Mouse (Mus musculus) liver (tissue): ENCODE measurements at regions not wholly inside any gene's neighbourhood (a gene's known extent, or its start where the extent isn't known, plus 50 kb on each side); places are given as distances from the start of the nearest gene placed in this dataset.
"Not testable (repeated sequence)": the region's sequence is repeated elsewhere in the genome, so short reads cannot be mapped to it uniquely, and the experiment has no call there.

Experiments used
- DNase-seq: peaks from one replicate; pipeline ENCODE4 v3.0.0-alpha.2; 2020; ENCODE audit warnings: mixed read lengths

DNA sequence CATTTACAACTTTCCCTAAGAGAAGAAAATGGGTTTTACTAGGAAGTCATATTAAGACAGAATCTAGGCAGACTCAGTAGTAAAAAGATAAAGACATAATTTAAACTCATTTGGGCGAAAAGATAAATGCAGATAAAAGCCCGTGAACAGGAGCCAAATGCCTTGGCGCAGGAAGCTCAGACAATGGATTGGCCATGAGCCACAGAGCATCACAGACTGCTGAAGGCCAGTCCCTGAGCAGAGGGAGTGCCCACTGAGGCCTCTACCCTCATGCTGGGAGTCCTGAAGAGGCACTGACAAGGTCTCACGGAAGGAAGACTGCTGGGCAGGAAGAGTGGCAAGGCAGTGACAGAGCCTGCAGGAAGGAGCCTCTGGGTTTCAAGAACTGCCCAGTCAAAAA lies 136.0 kb upstream of the Ttc29 start:
- DNase-seq, result peak; percentile 12

DNA sequence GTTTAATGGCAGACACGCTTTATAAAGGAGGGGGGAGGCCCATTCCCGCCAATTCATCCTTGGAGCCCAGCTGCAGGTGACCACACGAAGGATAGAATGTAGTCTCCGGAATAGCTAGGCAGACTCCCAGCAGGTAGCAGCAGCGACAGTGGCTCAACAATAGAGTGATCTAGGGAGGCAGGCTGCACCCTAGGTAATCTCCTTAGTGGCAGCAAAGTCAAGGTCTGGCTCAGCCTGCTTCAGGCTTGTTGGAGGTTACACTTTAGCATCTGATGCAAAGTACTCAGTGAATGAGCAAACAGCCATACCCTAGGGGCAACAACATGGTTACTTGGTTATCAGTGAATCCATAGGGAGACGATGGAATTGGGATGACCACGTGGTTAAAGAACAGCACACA lies 131.7 kb upstream of the Ttc29 start:
- not testable (repeated sequence) for DNase-seq

DNA sequence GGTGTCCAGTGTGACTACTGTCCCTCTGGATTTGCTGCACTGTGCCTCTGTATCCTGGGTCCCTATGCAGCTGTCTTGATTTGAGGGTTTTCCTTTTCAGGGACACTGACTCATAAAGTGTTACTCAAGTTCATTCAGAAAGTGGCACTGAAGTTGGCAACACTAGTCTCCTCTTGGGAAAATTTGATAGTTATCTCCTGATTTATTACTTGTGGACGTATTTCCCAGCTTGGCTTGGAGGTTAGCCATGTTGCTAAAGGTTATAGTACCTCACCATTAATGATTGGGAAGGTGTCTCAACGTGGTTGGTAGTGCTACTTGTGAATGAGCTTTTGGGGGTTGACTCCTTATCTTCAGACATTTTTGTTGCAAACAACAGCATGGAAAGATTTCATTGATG lies 130.1 kb upstream of the Ttc29 start:
- DNase-seq, result no peak

DNA sequence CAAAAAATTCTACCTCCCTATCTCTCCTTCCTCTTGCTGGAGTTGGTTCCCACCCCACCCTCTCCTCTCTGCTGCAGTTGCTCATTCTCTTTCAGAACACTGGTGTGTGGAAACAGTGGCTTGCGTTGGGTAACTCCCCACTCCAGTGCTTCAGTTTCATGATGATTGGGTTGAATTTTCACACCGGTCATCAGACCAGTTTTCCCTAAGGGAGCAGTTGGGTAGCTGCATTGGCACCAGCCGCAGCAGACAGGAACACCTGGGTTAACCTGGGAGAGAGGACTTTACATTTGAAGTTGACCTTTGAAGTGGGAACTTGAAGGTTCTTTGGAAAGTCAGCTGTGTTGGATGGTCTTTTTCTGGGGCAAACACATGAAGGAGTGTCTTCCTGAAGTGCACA lies 126.7 kb upstream of the Ttc29 start:
- DNase-seq, result no peak

DNA sequence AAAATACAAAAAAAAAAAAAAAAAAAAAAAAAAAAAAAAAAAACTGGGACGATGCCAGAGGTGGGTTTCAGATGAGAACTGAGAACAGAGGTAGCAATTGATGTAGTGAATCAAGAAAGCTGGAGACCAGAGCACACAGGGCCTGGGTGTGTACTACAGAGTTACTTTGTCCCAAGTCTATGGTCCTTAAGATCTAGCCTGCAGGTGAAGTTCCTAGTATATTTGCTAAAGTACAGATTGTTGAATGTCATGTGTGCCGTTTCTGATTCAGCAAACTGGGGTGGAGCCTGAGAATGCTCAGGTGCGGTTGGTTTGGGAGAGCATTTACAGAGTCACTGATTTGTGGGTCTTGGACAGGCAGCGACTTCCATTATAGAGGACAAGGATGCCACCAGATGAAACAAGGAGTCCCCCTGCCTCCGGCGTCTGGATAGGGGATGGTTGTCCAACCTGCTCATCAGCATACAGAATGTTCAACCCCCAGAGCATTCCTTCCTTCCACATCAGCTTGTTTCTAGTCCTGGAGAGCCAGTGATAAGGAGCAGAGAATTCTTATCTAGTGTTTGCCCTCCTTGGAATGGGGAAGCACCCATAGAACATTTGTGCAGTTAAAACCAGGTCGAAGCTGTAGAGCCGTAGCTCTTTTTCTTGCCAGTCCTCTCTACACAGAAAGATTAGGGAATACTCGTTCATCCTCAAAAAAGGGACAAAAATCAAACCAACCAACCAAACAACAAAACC lies 122.5 kb upstream of the Ttc29 start:
- DNase-seq, result no peak

DNA sequence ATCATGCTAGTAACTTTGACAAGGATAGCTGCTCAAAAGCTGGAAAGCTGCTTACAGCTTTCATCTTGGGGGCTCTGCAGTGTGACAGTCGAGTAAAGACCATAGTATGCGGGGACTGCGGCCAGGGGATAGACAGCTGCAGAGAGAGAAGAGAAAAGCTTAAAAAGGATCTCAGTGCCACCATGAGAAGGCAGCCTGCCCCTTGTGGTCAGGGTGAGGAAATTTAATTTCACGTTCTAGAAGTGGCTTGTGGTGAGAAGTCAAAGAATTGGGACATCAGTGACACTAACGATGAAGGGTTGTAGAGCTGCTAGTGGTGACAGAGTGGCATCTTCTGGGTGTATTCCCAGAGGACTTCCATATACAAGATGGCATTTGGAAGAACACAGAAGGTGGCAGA lies 116.7 kb upstream of the Ttc29 start:
- DNase-seq, result no peak

DNA sequence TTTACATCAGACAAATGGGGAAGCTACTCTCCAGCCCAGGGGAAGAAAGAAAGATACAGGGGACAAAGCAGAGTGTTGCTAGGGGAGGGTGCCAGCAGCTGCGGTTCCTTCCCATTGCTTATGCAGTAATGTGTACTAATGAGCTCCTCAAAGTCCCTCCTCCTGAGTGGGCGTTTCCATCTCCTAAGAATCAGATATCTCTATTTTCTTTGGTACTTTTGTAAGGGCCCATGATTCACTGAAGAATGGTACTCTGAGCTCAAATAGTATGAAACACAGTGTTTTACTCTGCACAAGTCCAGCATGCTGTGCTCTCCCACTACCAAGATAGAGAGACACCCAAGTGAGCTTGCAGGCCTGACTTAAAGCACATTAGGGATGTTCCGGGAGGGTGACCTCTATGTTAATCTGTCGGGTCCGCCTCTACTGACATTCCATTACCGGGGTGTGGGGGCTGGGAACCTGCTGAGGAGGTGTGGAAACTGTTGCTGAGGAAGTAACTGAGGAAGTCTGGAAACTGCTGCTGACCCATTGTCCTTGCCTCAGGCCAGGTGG lies 114.8 kb upstream of the Ttc29 start:
- DNase-seq, result no peak

DNA sequence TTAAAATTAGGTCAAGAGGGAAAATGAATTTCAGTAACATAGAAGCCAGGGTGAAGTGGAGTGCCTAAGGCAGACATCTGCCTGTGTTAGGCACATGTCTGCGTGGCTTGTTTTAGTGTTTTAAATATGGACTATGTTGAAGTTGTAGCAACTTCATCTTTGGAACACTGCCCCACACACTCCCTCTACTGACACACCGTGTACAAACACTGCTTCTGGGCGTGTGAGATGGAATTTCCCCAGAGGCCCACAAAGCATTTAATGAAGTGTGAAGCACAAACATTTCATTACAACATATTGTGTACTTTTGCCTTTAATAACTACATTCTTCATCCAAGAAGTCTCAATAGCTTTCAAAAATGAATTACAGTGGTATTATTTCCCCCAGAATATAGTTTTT lies 114.0 kb upstream of the Ttc29 start:
- no peak for DNase-seq

DNA sequence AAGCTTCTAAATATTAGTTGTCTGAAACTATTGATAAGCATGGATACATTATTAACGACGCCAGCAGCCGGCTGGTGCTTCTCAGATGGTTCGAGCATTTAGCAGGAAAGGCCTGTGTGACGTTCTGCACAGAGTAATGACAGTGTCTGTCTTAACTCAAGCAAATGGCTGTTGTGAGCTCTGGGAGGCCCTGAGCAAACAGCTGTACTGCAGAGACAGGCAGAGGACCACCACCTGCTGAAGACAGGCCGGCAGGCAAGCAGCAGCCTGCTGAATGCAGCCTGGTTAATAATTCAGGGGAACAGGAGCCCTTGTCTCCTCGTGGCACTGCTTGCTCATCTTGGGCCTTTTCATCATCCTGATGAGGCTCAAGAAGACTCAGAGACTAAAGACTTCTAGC lies 105.8 kb upstream of the Ttc29 start:
- no peak for DNase-seq

DNA sequence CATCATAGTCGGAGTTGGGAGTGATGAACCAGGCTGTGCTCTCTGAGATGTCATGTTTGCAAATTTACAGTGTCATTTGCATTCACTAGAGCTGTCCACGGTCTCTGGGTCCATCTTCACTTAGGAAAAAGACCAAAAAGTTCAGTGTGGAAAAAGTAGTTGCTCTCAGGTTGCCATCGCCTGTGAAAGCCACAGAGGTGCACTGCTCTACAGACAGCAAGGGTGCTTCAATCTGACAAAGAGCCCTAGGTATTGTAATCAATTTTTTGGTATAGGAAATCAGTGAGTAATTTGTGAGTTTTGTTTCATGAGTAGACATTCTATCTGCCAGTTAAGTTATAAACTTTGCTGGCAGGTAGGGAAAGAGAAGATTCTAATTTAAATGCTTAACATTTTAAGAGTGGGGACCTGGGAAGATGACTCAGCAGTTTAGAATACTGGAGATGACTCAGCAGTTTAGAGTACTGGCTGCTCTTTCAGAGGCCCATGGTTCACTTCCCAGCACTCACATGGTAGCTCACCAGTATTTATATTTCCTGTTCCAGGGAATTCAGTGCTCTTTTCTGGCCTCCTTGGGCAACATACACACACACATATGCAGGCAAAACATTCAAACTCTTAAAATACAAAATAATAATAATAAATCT lies 103.0 kb upstream of the Ttc29 start:
- DNase-seq, result peak; percentile 10

DNA sequence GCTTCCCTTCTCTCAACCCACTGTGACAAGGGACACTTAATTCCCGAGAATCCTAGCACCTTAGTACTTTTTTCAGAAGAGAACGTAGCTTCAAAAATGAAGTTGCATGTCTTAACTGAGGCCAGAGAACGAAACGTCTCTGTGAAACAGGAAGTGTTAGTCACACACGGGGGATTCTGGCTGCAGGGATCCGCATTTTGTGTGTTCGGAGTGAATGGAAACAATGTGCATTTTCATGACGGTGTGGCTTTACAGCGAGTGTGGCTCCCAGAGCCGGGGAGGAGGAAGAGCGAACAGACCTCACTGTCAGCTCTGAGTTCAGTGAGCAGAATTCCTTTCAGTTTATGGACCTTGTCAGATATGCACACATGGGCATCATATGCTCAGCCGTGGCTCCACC lies 100.0 kb upstream of the Ttc29 start:
- DNase-seq, result no peak

DNA sequence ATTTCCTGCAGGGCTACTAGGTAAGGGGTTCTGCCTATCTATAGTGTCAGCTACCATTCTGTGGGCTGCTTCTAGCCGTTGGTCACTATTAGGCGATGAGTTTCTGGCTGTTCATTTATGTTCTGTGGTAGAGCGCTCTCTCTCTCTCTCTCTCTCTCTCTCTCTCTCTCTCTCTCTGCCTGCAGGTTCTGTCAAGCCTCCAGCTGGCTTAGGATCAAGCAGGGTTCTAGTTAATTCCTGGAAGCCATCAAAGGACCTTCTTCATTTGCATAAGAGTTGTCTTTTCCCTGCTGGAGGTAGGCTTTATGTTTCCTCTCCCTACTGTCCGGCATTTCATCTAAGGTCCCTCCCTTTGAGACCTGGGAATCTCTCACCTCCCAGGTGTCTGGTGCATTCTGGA lies 98.6 kb upstream of the Ttc29 start:
- DNase-seq, result no peak

DNA sequence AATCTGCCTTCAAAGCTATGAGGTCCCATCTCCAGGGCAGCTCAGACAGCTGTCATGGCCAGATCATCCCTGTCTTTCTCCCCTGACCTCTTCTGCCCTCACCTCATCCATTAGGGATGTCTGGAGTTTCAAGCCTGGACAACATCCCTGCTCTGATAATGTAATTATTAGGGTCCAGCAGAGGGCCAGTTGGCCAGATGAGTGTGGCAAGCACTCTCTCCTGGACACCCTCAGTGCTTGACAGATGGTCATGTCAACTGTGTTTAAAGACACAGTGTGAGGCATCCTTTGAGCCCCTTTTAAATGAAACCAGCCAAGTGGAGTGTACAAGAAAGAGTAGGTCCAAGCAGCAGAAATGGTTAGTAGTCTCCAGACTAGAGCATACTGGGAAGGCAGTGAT lies 95.9 kb upstream of the Ttc29 start:
- no peak for DNase-seq

DNA sequence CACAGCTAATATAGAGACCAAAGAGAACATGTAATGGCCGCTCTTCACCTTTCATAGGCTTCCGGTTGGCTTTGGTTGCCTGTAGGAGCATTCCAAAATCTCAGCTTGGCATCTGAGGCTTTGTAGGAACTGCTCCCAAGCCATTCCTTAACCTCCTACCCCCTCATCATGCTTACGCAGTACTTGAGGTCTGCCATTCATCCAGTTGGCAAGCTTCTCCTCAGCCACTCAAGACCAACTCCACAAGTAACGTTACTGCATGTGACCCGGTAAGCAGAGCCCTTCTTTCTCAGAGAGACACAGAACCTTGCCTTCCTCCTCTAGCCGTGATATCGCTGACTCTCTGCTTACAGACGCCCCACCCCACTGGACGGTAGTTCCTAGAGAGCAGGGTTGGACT lies 94.6 kb upstream of the Ttc29 start:
- DNase-seq, result no peak

DNA sequence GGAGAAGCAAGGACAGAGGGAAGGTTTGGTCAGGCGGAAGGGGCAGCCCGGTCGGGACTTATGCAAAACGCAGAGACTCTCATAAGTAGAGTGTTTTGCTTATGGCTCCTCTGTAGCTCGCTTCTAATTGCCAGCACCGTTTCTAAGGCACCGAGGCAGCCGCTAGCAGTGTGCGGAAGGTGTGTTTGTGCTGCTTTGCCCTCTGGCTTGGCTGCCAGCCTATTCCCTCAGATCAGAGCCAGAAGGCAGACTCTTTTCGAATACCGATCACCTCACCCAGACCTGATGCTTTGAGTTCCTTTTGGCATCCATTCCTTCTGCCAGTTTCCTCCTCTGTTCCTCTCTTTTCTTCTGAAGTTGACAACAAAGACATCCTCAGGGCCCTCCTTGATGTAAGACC lies 93.4 kb upstream of the Ttc29 start:
- no peak for DNase-seq

DNA sequence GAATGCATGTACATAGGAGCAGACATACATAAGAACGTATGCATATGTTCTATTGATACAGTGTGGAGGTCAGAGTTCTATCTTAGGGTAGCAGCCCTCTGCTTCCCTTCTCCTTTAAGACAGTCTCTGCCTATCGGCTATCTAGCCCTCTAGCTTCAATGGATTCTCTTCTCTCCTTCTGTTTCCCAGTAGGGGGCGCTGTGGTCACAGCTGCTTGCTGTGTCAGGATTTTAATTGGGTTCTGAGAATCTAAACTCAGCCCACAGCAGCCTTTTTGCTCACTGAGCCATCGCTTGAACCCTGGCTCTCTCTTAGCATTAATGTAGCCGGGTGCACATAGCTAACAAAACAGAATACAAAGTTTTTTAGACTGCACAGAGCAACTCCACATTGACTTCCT lies 88.8 kb upstream of the Ttc29 start:
- peak; percentile 28 for DNase-seq

DNA sequence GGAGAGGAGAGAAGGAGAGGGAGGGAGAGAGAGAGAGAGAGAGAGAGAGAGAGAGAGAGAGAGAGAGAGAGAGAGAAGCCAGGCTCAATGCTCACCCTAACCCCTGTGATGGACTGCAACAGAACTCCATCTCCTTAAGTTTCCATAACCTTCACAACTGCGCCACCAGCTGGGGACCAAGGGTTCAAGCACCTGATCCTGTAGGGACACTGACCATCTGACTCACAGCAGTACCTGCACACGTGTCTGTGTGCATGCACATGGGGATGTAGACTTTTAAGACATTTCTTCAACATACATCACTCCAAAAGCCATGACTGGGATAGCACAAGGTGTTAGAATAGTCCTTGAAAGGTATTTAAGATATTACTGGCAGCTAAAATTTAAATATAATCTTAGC lies 85.2 kb upstream of the Ttc29 start:
- peak; percentile 41 for DNase-seq

DNA sequence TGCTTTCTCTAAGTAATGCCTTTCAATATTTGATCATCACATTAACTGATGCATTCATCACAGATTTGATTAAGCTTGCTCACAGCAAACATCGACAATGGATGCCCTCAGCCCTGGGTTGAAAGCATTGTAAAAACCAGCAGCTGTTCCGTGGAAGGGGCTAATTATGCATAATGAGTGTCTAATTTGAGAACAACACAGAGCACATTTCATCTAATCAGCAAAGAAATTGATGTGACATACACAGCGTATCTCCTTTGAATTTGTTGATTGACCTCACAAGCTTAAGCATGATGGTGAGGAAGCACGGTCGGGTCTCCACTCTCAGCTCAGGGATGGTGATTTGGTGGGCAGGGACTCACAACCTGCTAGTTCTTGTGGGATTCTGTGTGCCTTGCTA lies 84.0 kb upstream of the Ttc29 start:
- DNase-seq, result no peak

DNA sequence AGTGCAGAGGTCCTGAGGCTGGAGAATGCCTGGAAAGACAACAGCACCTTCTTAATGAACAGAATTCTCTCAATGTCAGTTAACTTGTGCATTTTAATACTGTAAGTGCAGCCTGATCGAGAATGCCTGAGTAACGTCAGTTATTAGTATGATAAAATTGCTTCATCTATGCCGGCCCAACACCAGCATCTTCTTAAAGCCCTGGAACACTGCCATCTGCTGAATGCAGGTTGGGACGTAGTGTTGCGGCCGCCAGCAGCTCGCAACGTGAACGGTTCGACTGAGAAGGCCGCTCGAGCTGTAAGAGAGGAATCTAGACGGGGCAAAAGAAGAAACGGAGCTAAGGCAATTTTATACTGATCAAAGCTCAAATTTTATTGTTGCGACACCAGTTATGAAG lies 73.6 kb upstream of the Ttc29 start:
- not testable (repeated sequence) for DNase-seq

DNA sequence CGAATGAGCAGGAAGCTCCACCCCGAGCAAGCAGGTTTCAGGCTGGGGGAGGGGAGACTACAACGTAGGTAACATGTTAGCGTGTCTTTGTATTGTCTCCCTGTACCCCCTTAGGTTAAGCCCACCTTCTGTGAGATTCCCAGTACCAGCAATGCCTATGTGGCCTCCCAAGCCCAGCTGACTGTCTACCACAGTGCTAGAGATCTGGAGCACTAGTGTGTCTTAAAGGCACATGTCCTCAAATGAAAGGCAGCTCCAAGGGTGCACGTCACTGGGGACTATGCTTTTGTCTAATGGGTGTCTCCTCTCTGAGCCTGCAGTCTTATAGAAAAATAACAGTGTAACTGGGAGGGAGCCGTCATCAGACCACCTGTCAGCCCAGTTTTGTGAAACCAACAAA lies 65.9 kb upstream of the Ttc29 start:
- DNase-seq, result no peak

DNA sequence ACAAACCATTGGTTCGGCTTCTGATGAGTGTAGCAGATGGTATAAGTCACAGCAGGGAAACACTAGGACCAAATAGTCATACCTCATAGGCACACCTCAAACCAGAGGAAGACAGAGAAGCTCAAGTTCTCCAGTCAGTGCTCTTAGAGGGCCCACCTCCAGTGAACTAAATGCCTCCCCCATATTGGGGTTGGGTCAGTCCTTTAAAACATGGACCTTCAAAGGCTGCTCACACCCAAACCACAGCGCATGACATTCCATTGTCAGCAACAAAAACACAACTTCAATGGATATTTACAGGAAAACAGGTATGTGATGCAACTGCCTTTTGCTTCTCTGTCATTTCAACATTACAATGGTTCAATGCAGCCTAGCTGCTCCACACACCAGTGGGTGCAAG lies 65.1 kb upstream of the Ttc29 start:
- no peak for DNase-seq

DNA sequence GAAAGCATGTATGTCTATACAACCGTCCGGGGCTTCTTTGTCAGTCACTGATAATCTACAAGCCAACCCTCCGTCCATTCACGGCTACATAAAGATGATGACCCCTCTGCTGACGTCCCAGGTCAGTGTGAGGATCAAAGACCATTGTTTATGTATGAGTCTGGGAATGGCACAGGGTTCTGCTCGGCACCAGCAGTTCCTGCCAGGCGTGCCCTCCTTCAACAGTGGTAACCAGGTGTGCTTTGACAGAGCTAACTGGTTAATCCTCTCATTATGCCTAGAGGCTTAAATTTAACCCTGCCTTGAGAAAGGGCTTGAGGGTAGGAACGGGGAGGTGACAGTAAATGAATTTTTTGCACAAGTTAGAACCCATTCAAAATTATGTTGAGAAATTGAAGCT lies 58.2 kb upstream of the Ttc29 start:
- DNase-seq, result no peak

DNA sequence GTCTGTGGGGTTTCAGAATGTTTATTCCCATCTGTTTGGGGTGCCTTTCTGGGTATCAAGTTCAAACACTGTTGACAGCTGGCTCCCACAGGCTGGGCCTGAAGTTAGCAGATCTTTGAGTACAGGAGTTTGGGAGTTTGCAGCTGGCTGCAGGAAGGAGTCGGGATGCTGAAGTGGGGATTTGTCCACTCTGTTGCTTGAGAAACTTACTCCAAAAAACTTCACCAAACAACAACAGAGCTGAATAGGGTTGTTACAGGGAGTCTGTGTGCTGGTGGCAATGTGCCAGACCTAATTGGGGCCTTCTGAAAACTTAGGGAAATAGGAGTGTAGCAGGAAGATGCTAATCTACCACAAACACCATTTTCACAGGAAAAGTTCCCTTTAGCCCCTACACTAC lies 51.1 kb upstream of the Ttc29 start:
- no peak for DNase-seq

DNA sequence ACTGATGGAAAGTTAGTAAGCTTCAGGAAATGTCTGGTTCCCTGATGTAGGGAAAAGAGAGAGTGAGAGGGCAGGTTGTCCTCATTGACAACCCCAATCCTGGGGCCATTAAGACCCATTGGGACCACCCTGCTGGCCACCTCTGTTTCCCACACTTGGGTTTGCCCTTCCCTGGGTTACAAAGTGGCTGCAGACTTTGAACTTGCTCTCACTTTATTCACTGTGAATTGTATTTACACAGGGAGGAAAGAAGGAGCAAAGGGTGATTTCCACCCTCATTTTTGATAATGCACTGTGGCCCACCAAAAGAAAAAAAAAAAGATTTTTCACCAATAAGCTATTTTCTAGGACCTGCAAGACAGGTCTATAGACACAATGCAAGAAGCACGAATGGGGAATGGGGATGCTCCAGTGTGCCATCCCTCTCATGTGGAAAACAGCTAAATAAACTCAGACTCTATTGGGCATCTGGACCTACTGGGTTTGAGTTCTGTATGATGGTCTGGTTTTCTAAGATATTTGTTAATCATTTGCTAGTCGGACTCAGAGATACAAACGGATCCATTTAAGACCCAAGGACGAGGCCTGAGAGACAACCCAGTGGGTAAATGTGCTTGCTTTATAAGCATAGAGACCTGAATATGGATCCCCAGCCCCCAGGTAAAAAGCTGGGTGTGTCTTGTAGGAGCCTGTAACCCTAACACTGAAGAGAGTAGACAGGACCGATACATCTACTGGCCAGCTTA lies 50.2 kb upstream of the Ttc29 start:
- no peak for DNase-seq
